Mouse (Mus musculus) cerebral cortex, adult 2 months (tissue): ENCODE results near the gene Fam89a.

Experiments used
- WGBS: fragments of 180-500 bp; shearing (Covaris S2); methylation state at CpG from one replicate; pipeline ENCODE4 v1.1.7; 2018; 5-methylcytosine and 5-hydroxymethylcytosine counted together

Gene Fam89a

DNA sequence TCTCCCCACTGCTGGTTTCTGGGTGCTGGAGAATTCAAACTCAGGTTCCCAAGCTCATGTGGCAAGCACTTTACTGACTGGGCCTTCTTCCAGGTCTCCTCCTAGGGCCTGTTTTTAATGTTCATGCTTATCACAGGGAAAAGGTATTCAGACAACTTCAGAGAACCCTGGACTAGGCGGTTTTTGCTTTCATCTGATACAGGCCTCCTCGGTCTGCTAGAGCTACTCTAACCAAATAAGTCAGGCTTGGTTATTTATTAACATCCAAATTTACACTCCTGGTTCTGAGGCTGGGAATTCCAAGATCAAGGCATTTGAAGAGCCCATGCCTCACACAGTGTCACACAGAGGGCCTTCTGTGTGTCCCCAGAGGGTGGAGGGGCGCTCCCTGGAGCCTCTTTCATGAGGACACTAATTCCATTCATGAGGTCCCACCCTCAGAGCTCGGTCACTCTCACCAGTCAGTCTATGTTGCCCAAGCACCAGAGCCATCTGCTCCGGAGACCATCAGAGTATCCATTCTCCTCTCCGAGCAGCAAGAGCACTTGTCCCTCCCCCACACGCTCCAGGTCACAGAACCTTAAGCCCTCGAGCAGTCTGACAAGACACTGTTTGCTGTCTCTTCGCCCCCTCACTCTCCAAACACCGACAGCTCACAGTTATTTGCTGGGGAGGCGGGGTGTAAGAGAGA is 2.6 kb upstream of the Fam89a start:
- 52% methylated on average over 11 of the region's 11 CpGs for WGBS

DNA sequence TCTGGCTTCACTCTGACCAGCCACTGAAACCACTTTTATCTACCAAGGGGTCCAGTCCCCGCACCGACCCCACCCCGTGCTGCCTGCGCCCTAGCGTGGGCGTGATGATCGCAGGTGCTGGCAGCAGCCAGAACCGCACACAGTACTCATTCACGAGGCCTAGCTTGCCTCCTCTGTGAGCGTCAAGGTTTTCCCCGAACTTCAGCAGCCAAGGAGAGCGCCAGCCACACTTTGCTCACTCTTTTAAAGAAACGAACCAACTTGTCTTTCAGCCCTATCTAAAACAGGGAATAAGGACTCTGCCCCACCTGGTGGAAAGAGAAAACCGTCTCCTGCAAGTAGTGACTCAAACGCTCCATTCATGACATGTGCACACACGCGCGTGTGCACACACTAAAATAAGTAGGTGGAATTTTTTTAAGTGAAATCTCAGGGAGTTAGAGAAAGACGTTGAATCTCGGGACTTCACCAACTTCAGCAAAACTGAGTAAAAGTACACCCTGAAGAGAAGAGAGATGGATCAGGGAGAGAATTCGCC is 762 bp upstream of the Fam89a start:
- 40% methylated on average over 21 of the region's 21 CpGs for WGBS

DNA sequence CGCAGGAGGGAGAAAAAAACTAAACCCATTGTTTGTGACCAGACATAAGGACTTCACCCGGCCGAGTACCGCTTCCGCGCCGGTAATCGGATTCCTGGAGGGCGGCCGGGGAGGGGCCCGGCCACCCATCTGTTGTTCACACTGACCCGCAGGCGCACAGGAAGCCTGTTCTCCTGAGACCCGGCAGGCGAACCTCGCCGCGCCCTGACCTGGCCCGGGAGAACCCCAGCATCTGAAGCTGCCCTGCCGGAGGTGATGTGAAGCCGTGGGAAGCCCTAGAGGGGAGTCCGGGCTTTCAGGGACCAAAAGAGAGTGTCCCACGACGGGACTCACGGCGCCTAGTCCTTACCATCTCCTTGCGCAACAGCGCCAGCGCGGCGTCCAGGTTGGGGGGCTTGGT is 441 bp downstream of the Fam89a start:
- 2% methylated on average over 31 of the region's 31 CpGs for WGBS

DNA sequence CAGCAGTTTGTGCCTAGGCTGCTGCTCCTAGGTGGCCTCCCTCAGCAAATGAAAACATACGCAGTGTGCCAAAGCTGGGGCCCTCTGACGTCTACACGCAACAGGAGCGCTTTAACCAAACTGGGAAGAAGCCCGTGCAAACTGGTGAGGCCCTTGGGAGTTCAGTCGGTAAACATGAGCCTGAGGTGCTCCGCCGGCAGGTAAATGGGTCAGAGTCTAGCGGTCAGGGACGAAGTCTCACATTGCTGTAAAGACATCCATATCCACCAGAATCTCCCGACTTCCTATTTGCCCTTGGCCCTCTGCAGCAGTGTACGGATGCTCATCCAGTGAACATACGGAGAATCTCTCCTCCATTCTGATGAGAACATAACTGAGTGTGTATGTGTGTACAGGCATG is 5.0 kb downstream of the Fam89a start:
- WGBS: 82% methylated on average over 13 of the region's 13 CpGs

DNA sequence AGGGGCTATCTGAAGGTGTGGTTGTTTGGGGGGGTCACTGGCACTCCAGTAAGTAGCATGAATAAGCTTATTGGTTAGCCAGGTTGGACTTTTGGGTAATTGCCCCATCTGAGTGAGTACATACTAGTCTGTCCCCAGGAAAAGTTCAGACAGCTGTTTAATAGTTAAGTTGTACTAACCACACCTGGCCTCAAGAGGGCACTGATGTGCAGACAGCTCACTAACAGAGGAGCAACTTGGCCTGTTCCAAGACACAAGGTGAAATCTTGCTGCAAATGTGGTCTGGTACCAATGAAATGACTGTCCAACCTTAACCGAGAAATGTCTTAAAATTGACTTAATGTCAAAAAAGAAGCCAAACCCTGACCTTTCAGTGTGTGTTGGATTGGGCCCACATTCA is 12.4 kb downstream of the Fam89a start:
- WGBS: 92% methylated on average over 1 of the region's 1 CpGs

DNA sequence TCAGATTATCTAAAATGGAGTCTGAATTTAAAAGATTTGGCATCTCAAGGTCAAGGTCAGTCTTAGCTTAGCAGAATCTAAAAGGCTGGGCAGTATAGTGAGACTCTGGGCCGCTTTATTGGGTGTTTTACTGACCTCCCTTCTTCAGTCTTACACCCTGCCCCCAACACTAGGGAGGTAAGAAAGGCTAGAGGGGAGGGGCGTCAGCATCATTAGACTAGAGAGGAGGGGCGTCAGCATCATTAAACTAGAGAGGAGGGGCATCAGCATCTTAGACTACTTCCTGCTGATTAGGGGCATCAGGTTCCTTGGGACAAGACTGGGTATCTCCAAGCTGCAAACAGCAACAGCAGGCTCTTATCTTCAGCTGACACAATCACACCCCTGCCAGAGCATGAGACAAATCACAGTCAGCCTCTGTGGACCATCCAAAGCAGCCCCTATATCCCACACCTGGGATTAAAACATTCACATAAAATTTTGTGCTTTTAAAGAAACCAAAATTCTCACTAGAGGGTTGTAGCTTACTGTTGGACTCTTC is 16.2 kb downstream of the Fam89a start:
- WGBS: 82% methylated on average over 3 of the region's 3 CpGs

DNA sequence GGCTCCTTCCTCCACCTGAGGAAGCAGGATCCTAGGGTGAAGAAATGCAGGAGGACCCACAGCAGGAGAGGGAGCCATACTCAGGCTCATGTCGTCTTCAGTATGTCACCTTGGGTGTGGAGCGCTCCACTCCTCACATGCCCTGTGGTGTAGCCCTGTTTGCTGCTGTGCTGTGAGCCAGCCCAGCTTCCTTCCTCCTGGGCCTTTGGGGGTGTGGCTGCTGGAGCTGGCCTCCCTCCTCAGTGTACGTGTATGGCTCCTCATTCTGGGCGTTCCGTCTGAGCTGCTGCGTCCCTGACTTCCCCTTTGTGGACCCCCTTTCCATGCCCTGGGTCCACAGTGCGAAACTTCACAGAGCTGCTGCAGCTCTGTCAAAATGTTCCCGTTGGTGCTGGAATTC is 18.8 kb downstream of the Fam89a start:
- WGBS: 79% methylated on average over 8 of the region's 8 CpGs

DNA sequence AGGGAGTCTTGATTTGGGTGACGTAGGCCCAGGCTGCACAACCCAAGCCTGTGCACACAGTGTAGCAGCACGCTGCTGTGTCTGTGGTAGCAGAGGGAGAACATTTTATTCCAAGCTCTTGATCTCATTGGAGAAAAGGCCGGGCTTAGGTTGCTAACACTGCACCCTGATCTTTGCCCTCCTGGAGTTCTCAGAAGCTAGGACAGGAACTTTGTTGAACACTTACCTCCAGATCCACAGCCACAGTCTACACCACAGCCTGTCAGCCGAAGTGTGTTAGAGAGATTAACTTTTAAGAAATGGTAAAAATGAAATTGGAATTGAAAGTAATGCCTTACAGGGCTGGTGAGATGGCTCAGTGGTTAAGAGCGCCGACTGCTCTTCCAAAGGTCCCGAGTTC is 27.3 kb downstream of the Fam89a start:
- 94% methylated on average over 7 of the region's 7 CpGs for WGBS

DNA sequence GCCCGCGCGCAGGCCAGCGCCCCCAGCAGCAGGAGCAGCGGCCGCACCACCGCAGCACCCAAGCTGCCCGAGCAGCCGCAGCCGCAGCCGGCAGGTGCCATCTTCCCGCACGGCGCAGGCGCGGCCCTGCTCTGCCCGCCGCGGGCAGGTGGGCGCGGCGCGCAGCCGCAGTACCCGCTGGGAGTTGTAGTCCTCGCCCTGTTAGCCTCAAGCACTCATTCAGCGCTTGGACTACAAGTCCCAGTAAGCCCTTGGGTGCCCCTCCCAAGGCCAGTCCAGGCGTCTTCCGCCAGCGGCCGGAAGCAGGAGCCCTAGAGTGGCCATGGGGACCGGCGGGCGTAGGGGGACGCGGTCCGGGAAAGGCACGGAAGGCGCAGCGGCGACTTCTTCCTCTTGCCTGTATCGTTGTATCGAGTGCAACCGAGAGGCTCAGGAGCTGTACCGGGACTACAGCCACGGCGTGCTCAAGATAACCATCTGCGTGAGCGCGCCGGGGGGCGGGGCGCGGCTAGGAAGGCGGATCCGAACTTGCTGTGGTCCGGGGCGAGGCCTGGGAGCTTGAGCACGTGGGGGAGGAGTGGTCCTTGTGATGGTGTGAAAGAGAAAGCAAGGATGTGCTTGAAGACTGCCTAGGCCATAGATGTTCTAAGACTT is 29.6 kb downstream of the Fam89a start, which contains the start of the genes Ttc13 and Arv1:
Gene Ttc13, minus strand, starts transcription at position 122 of the 654 bp plus-strand sequence.
Gene Arv1, plus strand, starts transcription at position 278 of the 654 bp plus-strand sequence.
- WGBS: under 1% methylated on average over 59 of the region's 59 CpGs

DNA sequence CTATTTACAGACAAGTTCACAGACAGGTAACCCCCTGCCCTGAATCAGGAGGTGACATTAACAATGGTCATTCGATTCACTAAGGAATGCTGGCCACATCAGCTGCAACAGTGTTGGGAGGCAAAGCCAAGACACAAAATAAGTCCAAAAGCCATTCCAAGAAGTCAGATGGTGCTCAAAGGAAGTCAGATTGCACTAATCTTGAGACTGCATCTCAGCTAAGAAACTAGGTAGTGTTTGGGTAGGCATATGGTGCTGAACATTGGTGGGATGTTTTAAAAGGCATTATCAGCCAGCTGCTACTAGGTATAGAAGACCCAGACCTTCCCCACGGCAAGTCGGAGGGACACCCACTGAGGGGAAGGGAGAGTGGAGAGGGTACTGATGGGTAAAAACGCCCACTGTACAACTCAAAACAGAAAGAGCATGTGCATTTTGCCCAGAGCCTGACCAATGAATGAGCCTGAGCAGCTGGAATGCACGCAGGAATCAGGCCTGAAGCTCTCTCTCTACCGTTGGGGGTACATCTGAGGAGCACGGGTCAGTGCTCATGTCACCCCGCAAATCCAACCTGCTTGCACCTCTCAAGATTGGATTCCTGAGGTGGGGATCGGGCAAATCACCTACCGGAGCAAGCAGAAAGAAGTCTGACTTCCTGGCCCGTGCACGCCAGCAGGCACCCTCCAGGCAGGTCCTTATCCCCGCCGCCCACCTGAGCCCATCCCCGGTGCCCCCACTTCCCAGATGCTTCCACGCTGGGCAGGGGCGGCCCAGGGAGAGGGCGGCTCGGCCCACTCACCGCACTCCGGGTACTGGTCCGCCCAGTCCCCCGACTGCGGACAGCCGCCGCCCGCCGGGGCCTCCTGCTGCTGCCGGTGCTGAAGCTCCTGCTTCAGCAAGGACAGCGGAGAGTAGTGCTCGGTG is 30.4 kb downstream of the Fam89a start:
- 4% methylated on average over 31 of the region's 31 CpGs for WGBS

DNA sequence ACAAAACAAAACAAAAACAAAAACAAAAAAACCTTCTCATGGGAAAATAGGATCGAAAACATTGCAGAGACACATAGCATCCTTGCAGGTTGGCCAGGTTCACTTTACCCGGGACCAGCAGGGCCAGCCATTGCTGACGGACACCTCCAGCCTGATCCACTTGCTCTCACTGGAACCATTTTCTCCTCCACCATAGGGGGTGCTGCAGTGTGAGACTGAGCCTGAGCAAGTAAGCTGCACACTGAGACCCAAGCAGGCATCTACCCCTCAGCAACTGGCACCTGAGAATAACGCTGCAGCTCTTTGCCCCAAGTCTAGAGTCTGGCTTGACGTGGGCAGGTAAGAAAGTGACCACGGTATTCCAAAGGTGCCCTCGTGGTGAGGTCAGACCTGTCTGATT is 31.5 kb downstream of the Fam89a start:
- 78% methylated on average over 7 of the region's 7 CpGs for WGBS

DNA sequence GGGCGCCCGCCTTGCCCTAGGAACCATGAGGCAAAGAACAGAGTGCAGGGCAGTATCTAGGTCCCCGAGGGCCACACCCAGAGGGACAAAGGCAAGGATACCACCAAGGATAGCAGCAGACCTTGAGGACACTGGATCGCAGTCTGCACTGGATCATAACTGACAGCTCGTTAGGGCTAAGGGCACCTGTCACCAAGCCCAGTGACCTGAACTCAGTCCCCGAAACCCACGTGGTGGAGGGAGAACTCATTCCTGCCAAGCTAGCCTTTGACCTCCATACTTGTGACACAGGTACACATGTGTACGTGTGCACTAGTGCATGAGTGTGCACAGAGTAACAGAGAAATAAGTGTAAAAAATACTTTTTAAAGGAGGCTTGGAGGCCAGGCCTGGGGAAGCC is 35.9 kb downstream of the Fam89a start:
- WGBS: 91% methylated on average over 8 of the region's 8 CpGs

DNA sequence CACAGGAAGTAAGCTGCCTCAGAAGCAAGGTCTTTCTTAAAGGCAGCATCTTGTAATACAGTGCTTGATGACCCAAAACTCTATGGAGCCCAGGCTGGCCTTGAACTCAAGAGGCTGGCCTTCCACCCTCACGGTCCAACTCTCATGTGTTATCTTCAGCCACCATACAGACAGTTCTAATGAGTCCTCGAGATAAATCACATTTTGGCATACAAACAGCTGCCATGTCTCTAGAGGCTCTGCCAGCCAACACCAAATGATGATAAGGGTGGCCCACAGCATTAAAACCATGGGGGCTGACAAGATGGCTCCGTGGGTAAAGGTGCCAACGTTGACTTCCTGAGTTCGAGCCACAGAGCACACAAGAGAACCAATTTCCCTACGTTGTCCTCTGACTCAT is 38.4 kb downstream of the Fam89a start:
- 92% methylated on average over 6 of the region's 6 CpGs for WGBS

DNA sequence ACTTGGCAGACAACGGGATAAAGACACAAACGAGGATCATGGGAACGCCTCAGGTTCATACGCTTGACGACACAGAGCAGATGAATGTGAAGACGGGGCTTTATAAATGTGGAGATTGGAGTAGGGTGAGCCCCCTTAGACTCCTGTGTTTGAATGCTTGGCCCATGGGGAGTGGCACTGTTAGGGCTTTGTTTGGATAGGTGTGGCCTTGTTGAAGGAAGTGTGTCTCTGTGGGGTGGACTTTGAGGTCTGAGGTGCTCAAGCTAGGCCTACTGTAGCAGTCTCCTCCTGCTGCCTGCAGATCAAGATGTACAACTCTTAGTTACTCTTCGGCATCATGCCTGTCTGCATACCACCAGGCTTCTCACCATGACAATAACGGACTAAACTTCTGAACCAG is 45.8 kb downstream of the Fam89a start:
- 97% methylated on average over 8 of the region's 8 CpGs for WGBS

DNA sequence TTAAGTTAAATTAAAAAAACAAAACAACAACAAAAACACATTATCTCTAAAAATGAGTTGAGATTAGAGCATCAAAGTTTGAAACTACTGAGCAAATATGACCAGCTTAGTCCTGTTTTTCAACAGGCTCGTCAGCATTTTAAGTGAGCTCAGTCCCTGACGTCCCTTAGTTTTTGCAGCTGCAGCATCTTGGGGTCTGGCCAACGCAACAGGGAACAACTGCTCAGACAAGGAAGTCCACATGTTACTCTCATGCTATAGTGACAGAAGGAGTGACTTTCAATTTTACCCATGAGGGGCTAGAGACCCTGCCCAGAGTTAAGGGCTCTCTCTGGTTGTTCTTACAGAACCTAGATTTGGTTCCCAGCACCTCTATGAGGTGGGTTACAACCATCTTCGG is 47.3 kb downstream of the Fam89a start:
- WGBS: 78% methylated on average over 4 of the region's 4 CpGs

DNA sequence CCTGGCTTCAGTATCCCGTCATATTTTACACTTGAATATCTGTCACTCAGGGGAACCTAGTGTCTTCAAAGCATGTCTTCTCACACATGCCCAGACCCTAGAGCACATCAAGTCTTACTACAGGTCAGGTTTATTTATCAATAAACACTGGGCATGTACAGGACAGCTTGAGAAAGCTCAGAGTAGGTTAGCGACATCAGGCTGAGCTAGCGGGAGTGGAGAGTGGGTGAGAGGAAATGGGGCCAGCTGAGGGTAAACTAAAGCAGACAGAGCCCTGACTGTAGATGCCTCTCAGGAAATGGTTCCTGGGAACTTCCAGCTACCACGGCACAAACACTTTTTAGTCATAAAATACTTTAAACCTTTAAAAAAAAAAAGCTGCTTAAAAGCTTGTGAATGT is 48.1 kb downstream of the Fam89a start:
- 61% methylated on average over 4 of the region's 4 CpGs for WGBS

DNA sequence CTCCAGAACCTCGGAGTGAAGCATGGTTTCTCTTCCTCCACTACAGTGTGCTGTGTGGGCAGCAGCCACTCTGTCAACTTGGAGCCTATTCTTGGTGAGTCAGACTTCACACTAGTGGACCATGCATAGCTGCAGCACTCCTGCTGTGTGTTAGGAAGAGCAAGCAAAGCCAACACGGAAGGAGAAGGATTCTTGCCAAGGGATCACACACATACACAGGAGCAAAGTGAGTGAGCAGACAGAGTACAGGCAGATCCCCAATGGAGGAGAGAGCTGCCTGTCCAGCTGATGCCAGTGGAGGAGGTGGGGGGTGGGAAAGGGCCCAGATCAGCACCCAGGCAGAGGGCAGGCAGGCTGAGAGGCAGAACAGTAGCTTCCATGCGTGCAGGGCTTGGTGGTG is 49.4 kb downstream of the Fam89a start:
- 36% methylated on average over 3 of the region's 3 CpGs for WGBS

DNA sequence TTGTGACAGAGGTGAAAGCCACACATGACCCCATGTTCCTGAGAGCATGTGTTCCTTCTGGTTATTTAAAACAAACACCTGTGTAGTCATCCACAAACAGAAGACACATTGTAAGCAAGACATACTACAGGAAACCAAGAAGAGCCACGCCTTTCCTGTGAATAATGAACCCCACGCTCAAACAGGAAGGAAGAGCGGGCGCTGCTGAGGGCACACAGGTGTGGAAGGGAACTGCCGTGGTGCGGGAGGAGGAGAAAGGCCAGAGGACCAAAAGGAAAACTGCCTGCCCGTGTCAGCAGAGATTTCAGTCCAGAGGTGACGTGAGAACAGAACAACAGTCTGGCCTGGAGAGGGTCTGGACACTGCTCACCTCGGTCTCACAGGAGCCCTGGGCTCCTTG is 50.6 kb downstream of the Fam89a start:
- WGBS: 81% methylated on average over 9 of the region's 9 CpGs

DNA sequence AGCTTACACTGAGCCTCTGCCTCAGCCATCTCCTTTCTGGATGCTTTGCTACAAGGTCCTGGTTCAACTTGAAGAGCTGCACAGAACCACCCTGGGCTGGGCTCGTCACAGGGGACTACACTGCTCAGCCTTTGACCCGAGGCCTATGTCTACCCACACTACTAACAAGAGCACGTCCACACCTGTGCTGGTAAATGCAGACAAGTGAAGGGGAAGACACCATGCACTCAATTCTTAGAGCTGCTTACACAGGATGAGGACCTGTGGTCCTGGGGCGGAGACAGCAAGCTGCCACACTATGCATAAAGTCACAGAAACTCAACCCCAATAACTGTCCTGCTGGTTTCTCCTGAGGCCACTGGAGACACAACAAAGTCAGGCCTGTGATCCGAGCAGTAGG is 51.4 kb downstream of the Fam89a start:
- WGBS: 90% methylated on average over 5 of the region's 5 CpGs

DNA sequence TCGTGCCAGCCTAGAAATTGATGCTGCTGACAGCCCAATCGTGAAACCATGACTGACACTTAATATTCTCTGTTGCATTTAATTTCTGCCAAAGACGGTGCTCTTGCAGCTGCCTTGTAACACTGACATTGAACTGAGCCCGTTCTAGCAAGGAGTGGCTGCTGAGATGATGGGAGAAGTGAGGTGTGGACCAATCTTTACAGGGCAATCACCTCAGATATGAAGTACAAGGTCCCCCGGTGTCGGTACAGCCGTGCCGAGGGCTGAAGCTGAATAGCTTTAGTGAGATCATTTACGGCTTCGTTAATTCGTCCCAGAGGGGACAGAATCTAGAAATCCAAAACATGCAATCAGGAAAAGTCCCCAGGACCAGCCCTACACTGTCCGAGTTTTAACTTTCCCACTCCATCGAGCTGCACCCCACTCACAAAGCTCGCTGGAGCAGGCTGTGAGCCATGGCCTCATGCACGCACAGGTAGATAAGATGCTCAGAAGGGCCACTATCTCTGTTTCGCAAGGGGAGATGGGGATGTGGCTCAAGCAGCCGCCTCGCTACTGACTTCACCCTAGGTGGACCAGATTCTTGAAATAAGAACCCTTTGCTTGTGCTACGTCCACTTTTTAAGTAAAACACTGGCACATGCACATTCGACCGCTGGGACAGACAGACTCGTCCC is 56.1 kb downstream of the Fam89a start:
- 94% methylated on average over 22 of the region's 22 CpGs for WGBS

DNA sequence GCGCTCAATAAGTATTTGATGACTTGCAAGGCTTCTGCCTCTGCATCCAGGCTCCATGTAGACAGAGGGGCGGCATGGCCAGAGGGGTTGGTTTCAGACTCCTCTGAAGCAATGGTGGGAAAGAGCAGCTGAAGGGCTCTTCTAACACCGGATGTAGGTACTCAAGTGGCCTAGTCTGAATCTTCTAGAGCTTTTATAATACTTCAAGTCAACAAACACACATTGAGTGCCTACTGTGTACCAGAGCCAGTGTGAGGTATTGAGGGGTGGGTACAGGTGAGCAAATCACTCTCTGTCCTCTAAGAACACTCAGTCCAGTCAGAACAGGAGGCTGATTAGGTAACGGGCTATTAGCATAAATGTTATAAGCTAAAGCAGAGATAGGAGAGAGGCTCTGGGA is 59.9 kb downstream of the Fam89a start:
- WGBS: 97% methylated on average over 4 of the region's 4 CpGs
